Mouse (Mus musculus): ENCODE measurements around the gene Zfp607b.
A peak's percentile ranks its signal among the peaks of the same experiment; 100 is the strongest.

The Zfp607b gene

GRCm38 (mm10) chr7:27688815-27689612 is at the start of gene Zfp607b:
TSS of gene Zfp607b (plus strand) at chr7:27689340.
- peak; percentile 100 for DNase-seq

- no peak for DNase-seq
Measured at GRCm38 (mm10) chr7:27644471-27644870, 44.7 kb upstream of the Zfp607b start.

- no peak for DNase-seq
Measured at GRCm38 (mm10) chr7:27646516-27646915, 42.6 kb upstream of the Zfp607b start.

GRCm38 (mm10) chr7:27647281-27648002 is 41.7 kb upstream of the Zfp607b start:
- DNase-seq = no peak

- no peak for DNase-seq
Measured at GRCm38 (mm10) chr7:27649723-27650122, 39.4 kb upstream of the Zfp607b start.

- DNase-seq = peak; percentile 92
Measured at GRCm38 (mm10) chr7:27650949-27651348, 38.2 kb upstream of the Zfp607b start.

GRCm38 (mm10) chr7:27653681-27654437 is 35.3 kb upstream of the Zfp607b start, which contains the start of gene Ttc9b:
TSS of gene Ttc9b (plus strand) at chr7:27653915.
- no peak for DNase-seq

GRCm38 (mm10) chr7:27654607-27655276 is 34.4 kb upstream of the Zfp607b start:
- no peak for DNase-seq

GRCm38 (mm10) chr7:27655545-27655944 is 33.6 kb upstream of the Zfp607b start:
- no peak for DNase-seq

- no peak for DNase-seq
Measured at GRCm38 (mm10) chr7:27656600-27656999, 32.5 kb upstream of the Zfp607b start.

- DNase-seq = no peak
Measured at GRCm38 (mm10) chr7:27657824-27658395, 31.2 kb upstream of the Zfp607b start.

- no peak for DNase-seq
Measured at GRCm38 (mm10) chr7:27658712-27659663, 30.2 kb upstream of the Zfp607b start.

GRCm38 (mm10) chr7:27662038-27662437 is 27.1 kb upstream of the Zfp607b start:
- no peak for DNase-seq

- DNase-seq = no peak
Measured at GRCm38 (mm10) chr7:27673064-27673574, 16.0 kb upstream of the Zfp607b start.

- DNase-seq = peak; percentile 93
Measured at GRCm38 (mm10) chr7:27673575-27674131, 15.5 kb upstream of the Zfp607b start.

- DNase-seq = no peak
Measured at GRCm38 (mm10) chr7:27674195-27674521, 15.0 kb upstream of the Zfp607b start.

GRCm38 (mm10) chr7:27674522-27675221 is 14.5 kb upstream of the Zfp607b start, which contains the start of gene Map3k10:
TSS of gene Map3k10 (minus strand) at chr7:27674598.
- DNase-seq = peak; percentile 99

GRCm38 (mm10) chr7:27675222-27675612 is 13.9 kb upstream of the Zfp607b start:
- DNase-seq = no peak

- peak; percentile 41 for DNase-seq
Measured at GRCm38 (mm10) chr7:27683218-27683617, 5.9 kb upstream of the Zfp607b start.

GRCm38 (mm10) chr7:27685220-27685619 is 3.9 kb upstream of the Zfp607b start:
- DNase-seq = peak; percentile 49

Data from heart, adult 11 months (tissue).